Comparison of ENCODE assay signal across 8 mouse cellular contexts in the genomic region with DNA sequence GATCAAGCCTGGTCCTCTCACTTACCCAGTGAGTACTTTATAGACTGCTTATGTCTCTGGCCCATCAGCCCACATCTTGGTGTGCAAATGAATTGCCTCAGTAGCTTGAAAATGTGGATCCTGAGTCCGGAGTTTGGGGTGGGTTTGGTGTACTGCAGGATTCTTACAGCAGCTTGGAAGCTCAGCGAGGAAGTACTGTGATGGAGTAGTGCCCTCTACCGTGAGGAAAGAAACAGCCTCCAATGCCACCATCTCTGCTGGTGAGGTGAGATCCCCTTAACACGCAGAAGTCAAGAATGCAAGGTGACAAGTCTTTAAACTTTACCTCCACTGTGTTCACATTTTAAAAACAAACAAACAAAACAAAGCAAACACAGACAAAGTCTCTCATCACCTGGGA.
DNase-seq lines count a peak whose midpoint lies in the region; ATAC-seq and TF ChIP-seq lines count a peak whose summit lies in the region.

No protein-coding gene starts in this region.

- ATAC-seq in liver, embryonic 14.5 days (ENCODE audit: insufficient read depth): no peak

- WGBS in cerebellum, adult 2 months: 67% methylated on average over 4 of the region's 4 CpGs
- 23% methylated on average over 4 of the region's 4 CpGs for WGBS in liver, embryonic 14.5 days (ENCODE audit: insufficient replicate concordance)

- H3K4me1 ChIP-seq in cerebellum, adult 2 months (ENCODE audit: control insufficient read depth, insufficient read depth, low read length): peaks cover 18% of the 10 kb centered on the region
- no peaks in the 10 kb centered on the region for H3K4me1 ChIP-seq in liver, embryonic 14.5 days (replicated peaks; ENCODE audit: control insufficient read depth in 2 of 2, insufficient read depth in 2 of 2, low read length in 1 of 2)

- H3K27me3 ChIP-seq in cerebellum, adult 2 months (ENCODE audit: control insufficient read depth, insufficient read depth, low read length): no peaks in the 10 kb centered on the region
- H3K27me3 ChIP-seq in liver, embryonic 14.5 days (ENCODE audit: control insufficient read depth, insufficient read depth, low read length): no peaks in the 10 kb centered on the region

- no peak for DNase-seq in cerebellum, adult 2 months
- DNase-seq in cerebellum, adult 9-11 months: no peak
- no peak for DNase-seq in liver, embryonic 14.5 days (ENCODE audit: low read depth in 3 of 3, low spot score in 3 of 3)
- DNase-seq in liver: no peak
- peak; percentile 62 for DNase-seq in layer of hippocampus, adult 11-12 months (ENCODE audit: low spot score)
- DNase-seq in retina, embryonic 14.5 days (ENCODE audit: low spot score): peak; percentile 31
- DNase-seq in ovary, postnatal 14 days (ENCODE audit: low spot score): no peak
- no peak for DNase-seq in gastrocnemius, postnatal 25 days

- TF ChIP-seq CTCF in cerebellum, adult 2 months (IDR thresholded peaks at IDR 0.05; ENCODE audit: borderline replicate concordance, insufficient read depth, low read depth, low read length): peak; percentile 49
- TF ChIP-seq CTCF in liver, embryonic 14.5 days (IDR thresholded peaks at IDR 0.05; ENCODE audit: low read depth): peak; percentile 54

- H3K4me2 ChIP-seq in liver, embryonic 14.5 days (ENCODE audit: low read depth): no peak overlapping the region

- no peak overlapping the region for H3K4me3 ChIP-seq in cerebellum, adult 2 months (replicated peaks; ENCODE audit: insufficient read depth, low read depth, low read length)
- H3K4me3 ChIP-seq in liver, embryonic 14.5 days (ENCODE audit: insufficient read depth in 1 of 2, low read depth in 2 of 2, low read length in 2 of 2): no peak overlapping the region

- no peak overlapping the region for H3K9ac ChIP-seq in liver, embryonic 14.5 days (replicated peaks)

- TF ChIP-seq POLR2A in cerebellum, adult 2 months (IDR thresholded peaks at IDR 0.05; ENCODE audit: borderline replicate concordance, insufficient read depth, low read length): no peak

- H3K27ac ChIP-seq in cerebellum, adult 2 months (ENCODE audit: insufficient read depth, low read length): no peak overlapping the region
- H3K27ac ChIP-seq in liver, embryonic 14.5 days: no peak overlapping the region

- no peaks in the 10 kb centered on the region for H3K36me3 ChIP-seq in liver, embryonic 14.5 days (replicated peaks; ENCODE audit: control insufficient read depth, insufficient read depth, low read depth)

- H3K9me3 ChIP-seq in liver, embryonic 14.5 days (ENCODE audit: control insufficient read depth, low read length): no peaks in the 10 kb centered on the region

- TF ChIP-seq EP300 in liver, embryonic 14.5 days (IDR thresholded peaks at IDR 0.05; ENCODE audit: low read depth): no peak

Comparison
In these comparisons a context has a peak if more than half of its experiments do, and no peak if none do; other contexts are left out.
1. DNase-seq: peak in layer of hippocampus, adult 11-12 months (single experiment) and retina, embryonic 14.5 days (single experiment); none in cerebellum, adult 2 months (0 of 2), cerebellum, adult 9-11 months (single experiment), liver, embryonic 14.5 days (0 of 3), liver (single experiment), ovary, postnatal 14 days (single experiment) and gastrocnemius, postnatal 25 days (single experiment).